14 mouse cellular contexts compared by ENCODE assay signal in genomic region chr1:132330397-132330796, GRCm38 (mm10). TPM values are rescaled to one million over a fixed set of nuclear protein-coding genes. Genes with fewer than 3 reads are reported as not detected.
DNase-seq lines count a peak whose midpoint lies in the region; ATAC-seq lines count a peak whose summit lies in the region.
"Had no signal": no experiment of that assay in that cellular context is flagged by ENCODE, and none has a peak within 500 bp of the region (broad histone marks: within the 10 kb centered on the region; RNA-seq: fewer than 3 reads in every experiment).

No protein-coding gene starts in this region.

- H3K4me2 ChIP-seq in midbrain, embryonic 11.5 days: no peak overlapping the region
- no peak overlapping the region for H3K4me2 ChIP-seq in intestine, embryonic 16.5 days (ENCODE audit: low read depth, low read length)
- H3K4me2 ChIP-seq: embryonic facial prominence, embryonic 13.5 days; liver, embryonic 13.5 days had no signal

- DNase-seq in cerebellum, adult 11 months: peak; percentile 44
- DNase-seq in kidney, adult 11 months: peak; percentile 36
- no peak for DNase-seq in kidney, postnatal 10 days
- peak; percentile 42 for DNase-seq in cerebellum, adult 8-10 months
- no peak for DNase-seq in midbrain, embryonic 11.5 days (ENCODE audit: low spot score, missing footprints)
- no peak for DNase-seq in urinary bladder, postnatal 10 days (ENCODE audit: low spot score)
- DNase-seq: adrenal gland, postnatal 14 days; gastrocnemius, adult 2 months; heart, postnatal 36 days; liver, embryonic 13.5 days; thymus, postnatal 36 days had no signal

- ATAC-seq in cerebellum, adult (ENCODE audit: insufficient number of reproducible peaks, low FRiP score, low TSS enrichment): no peak
- no peak for ATAC-seq in midbrain, embryonic 11.5 days (ENCODE audit: low FRiP score)
- no peak for ATAC-seq in intestine, embryonic 16.5 days

- H3K4me3 ChIP-seq in midbrain, embryonic 11.5 days (ENCODE audit: low read depth, low read length): no peak overlapping the region
- no peak overlapping the region for H3K4me3 ChIP-seq in intestine, embryonic 16.5 days (ENCODE audit: low read length)
- H3K4me3 ChIP-seq: embryonic facial prominence, embryonic 13.5 days; gastrocnemius, adult 2 months; liver, embryonic 13.5 days had no signal

- H3K4me1 ChIP-seq in midbrain, embryonic 11.5 days (ENCODE audit: control insufficient read depth, insufficient read depth, low read length): peaks cover 93% of the 10 kb centered on the region
- H3K4me1 ChIP-seq in intestine, embryonic 16.5 days (ENCODE audit: control insufficient read depth, insufficient read depth, low read length): peaks cover 30% of the 10 kb centered on the region

- H3K27me3 ChIP-seq in midbrain, embryonic 11.5 days (ENCODE audit: control insufficient read depth, insufficient read depth, low read length): no peaks in the 10 kb centered on the region
- H3K27me3 ChIP-seq in intestine, embryonic 16.5 days (replicated peaks; ENCODE audit: control insufficient read depth, insufficient read depth, low read length): no peaks in the 10 kb centered on the region
- H3K27me3 ChIP-seq: embryonic facial prominence, embryonic 13.5 days; liver, embryonic 13.5 days had no signal

- peaks cover 58% of the 10 kb centered on the region for H3K36me3 ChIP-seq in midbrain, embryonic 11.5 days (ENCODE audit: control insufficient read depth, insufficient read depth, low read length)
- no peaks in the 10 kb centered on the region for H3K36me3 ChIP-seq in intestine, embryonic 16.5 days (ENCODE audit: control insufficient read depth, insufficient read depth, low read length)
- H3K36me3 ChIP-seq: embryonic facial prominence, embryonic 13.5 days had no signal

- H3K9ac ChIP-seq in midbrain, embryonic 11.5 days (ENCODE audit: low read length): no peak overlapping the region
- H3K9ac ChIP-seq in intestine, embryonic 16.5 days (ENCODE audit: low read depth, low read length): no peak overlapping the region
- H3K9ac ChIP-seq: embryonic facial prominence, embryonic 13.5 days; liver, embryonic 13.5 days had no signal

- WGBS in midbrain, embryonic 11.5 days: 56% methylated on average over 15 of the region's 15 CpGs
- 86% methylated on average over 15 of the region's 15 CpGs for WGBS in intestine, embryonic 16.5 days

- H3K9me3 ChIP-seq in midbrain, embryonic 11.5 days (ENCODE audit: control insufficient read depth, low read length): no peaks in the 10 kb centered on the region
- no peaks in the 10 kb centered on the region for H3K9me3 ChIP-seq in intestine, embryonic 16.5 days (ENCODE audit: control insufficient read depth, low read length)
- H3K9me3 ChIP-seq: embryonic facial prominence, embryonic 13.5 days; liver, embryonic 13.5 days had no signal

- H3K27ac ChIP-seq in midbrain, embryonic 11.5 days (ENCODE audit: low read depth, low read length): peak overlapping the region; percentile 58
- H3K27ac ChIP-seq in intestine, embryonic 16.5 days (ENCODE audit: low read length): no peak overlapping the region
- H3K27ac ChIP-seq: embryonic facial prominence, embryonic 13.5 days; gastrocnemius, adult 2 months; liver, embryonic 13.5 days had no signal

RNA-seq across cellular contexts. Expression of gene Nuak2, which starts 14.5 kb away (rescaled TPM):
- 100 and 105 TPM in 2 replicates for polyA plus RNA-seq in midbrain, embryonic 11.5 days (2014; fragmentation: Nextera tagmentation; extraction: Ambion mirVana)
- 4.6 and 5.6 TPM in 2 replicates for polyA plus RNA-seq in intestine, embryonic 16.5 days (2015; fragmentation: Nextera tagmentation; extraction: Ambion mirVana)

RNA-seq across cellular contexts. Expression of gene Klhdc8a, which starts 32.0 kb away (rescaled TPM):
- 3.5 and 4.5 TPM in 2 replicates for polyA plus RNA-seq in midbrain, embryonic 11.5 days (2014; fragmentation: Nextera tagmentation; extraction: Ambion mirVana)
- polyA plus RNA-seq in intestine, embryonic 16.5 days (2015; fragmentation: Nextera tagmentation; extraction: Ambion mirVana): 0.09 and 0.33 TPM in 2 replicates

Comparison
In these comparisons a context has a peak if more than half of its experiments do, and no peak if none do; other contexts are left out.
1. DNase-seq: peak in cerebellum, adult 11 months (single experiment), kidney, adult 11 months (single experiment) and cerebellum, adult 8-10 months (single experiment); none in kidney, postnatal 10 days (single experiment), midbrain, embryonic 11.5 days (single experiment) and urinary bladder, postnatal 10 days (single experiment).
2. RNA of gene Nuak2, which starts 14.5 kb away (polyA plus RNA-seq): 100 to 105 TPM in midbrain, embryonic 11.5 days; 4.6 to 5.6 TPM in intestine, embryonic 16.5 days; every median in the first group is over 10 times any median in the second.